Mouse (Mus musculus) testis, adult 2 months (tissue): ENCODE measurements around the gene Slc35e1.

Experiments
- CTCF ChIP-seq: fragments of 200-500 bp; IDR thresholded peaks from 2 replicates; pipeline ENCODE4 v1.5.1; 2012; ENCODE audit warnings: low read depth, mild to moderate bottlenecking, inconsistent platforms, low read length, moderate library complexity; ENCODE audit not compliant: control insufficient read depth, insufficient read depth, insufficient replicate concordance
- POLR2A ChIP-seq: fragments of 200-500 bp; IDR thresholded peaks from 2 replicates; pipeline ENCODE4 v1.6.1; 2012; ENCODE audit warnings: low read depth, mild to moderate bottlenecking, inconsistent platforms, low read length, moderate library complexity; ENCODE audit not compliant: control insufficient read depth

- TF ChIP-seq CTCF, result no peak
- TF ChIP-seq POLR2A, result no peak
These were observed 48.4 kb downstream of the Slc35e1 start for GRCm38 (mm10) chr8:72443994-72444350.
